Mouse (Mus musculus) lung, embryonic 14.5 days (tissue): Measurements from ENCODE around the gene Ttc28. TPM values are rescaled to one million over a fixed set of nuclear protein-coding genes. Genes with fewer than 3 reads are reported as not detected.

Source experiments
- ATAC-seq: fragments of 200-750 bp; cut with Nextera tagmentation; 2 replicates; pipeline ENCODE4 v1.8.0; 2017; ENCODE audit warnings: mild to moderate bottlenecking, moderate TSS enrichment, moderate library complexity; ENCODE audit not compliant: insufficient read depth
- DNase-seq: peaks from one replicate; pipeline ENCODE4 v3.0.0-alpha.2; 2015
- H3K27ac ChIP-seq: fragments of 300-500 bp; sonication (generic); 2 replicates; pipeline ENCODE4 v1.5.1; 2014; ENCODE audit warnings: low read depth, mild to moderate bottlenecking, moderate library complexity
- H3K27me3 ChIP-seq: fragments of 300-500 bp; sonication (generic); 2 replicates; pipeline ENCODE4 v1.6.1; 2014; ENCODE audit warnings: low read length, control low read depth; ENCODE audit not compliant: insufficient read depth
- H3K36me3 ChIP-seq: fragments of 300-500 bp; sonication (generic); 2 replicates; pipeline ENCODE4 v1.6.1; 2014; ENCODE audit warnings: control low read depth; ENCODE audit not compliant: insufficient read depth
- H3K4me1 ChIP-seq: fragments of 300-500 bp; sonication (generic); 2 replicates; pipeline ENCODE4 v1.6.1; 2014; ENCODE audit warnings: antibody characterized with exemption, control low read depth; ENCODE audit not compliant: insufficient read depth
- H3K4me2 ChIP-seq: fragments of 300-500 bp; sonication (generic); 2 replicates; pipeline ENCODE4 v1.6.1; 2014; ENCODE audit warnings: mild to moderate bottlenecking
- H3K4me3 ChIP-seq: fragments of 300-500 bp; sonication (generic); 2 replicates; pipeline ENCODE4 v1.5.1; 2014; ENCODE audit warnings: low read depth, low read length
- H3K9ac ChIP-seq: fragments of 300-500 bp; sonication (generic); 2 replicates; pipeline ENCODE4 v1.6.1; 2014
- H3K9me3 ChIP-seq: fragments of 300-500 bp; sonication (generic); 2 replicates; pipeline ENCODE4 v1.6.1; 2016; ENCODE audit warnings: low read depth, low read length, control low read depth
- CTCF ChIP-seq: IDR thresholded peaks from 2 replicates; pipeline ENCODE4 v1.5.1; 2016; ENCODE audit warnings: antibody characterized with exemption, low read depth
- WGBS: fragments of 180-500 bp; shearing (Covaris S2); extraction: QIAGEN DNeasy Blood & Tissue Kit; methylation state at CpG from one replicate; pipeline ENCODE4 v1.1.7; 2014; 5-methylcytosine and 5-hydroxymethylcytosine counted together
- polyA plus RNA-seq: library from polyadenylated mRNA; unstranded; fragments of >200 nt; fragmentation: Nextera tagmentation; extraction: Ambion mirVana; gene quantifications from 2 replicates; pipeline ENCODE4 v1.2.1, GENCODE M21; 2014

Ttc28 gene
- polyA plus RNA-seq, 1 experiment from 2014 or later: 15.2 TPM

DNA sequence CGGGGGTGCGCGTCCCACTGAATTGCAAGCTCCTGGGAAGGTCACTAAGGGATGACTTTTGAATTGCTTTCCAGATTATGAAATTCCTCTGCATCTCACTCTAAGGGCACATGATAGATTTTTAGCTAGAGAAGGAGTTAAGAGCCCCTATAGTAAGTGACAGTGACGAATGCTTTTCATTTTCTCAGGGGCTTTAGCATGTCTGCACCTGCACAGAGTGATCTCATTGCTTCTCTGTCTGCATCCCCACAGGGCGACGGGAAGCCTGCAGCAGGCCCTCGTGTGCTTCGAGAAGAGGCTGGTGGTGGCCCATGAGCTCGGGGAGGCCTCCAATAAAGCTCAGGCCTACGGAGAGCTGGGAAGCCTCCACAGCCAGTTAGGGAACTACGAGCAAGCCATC is 345.7 kb downstream of the Ttc28 start:
- Histone ChIP-seq H3K4me1 (peaks cover 26% of the 10 kb centered on the region), H3K4me2 (no peak overlapping the region), H3K27ac (no peak overlapping the region), H3K4me3 (no peak overlapping the region), H3K9ac (no peak overlapping the region), H3K36me3 (peaks cover 31% of the 10 kb centered on the region), H3K9me3 (no peaks in the 10 kb centered on the region), H3K27me3 (no peaks in the 10 kb centered on the region)
- 79% methylated on average over 11 of the region's 11 CpGs for WGBS
- TF ChIP-seq CTCF: no peak
- no peak for ATAC-seq
- DNase-seq: no peak

DNA sequence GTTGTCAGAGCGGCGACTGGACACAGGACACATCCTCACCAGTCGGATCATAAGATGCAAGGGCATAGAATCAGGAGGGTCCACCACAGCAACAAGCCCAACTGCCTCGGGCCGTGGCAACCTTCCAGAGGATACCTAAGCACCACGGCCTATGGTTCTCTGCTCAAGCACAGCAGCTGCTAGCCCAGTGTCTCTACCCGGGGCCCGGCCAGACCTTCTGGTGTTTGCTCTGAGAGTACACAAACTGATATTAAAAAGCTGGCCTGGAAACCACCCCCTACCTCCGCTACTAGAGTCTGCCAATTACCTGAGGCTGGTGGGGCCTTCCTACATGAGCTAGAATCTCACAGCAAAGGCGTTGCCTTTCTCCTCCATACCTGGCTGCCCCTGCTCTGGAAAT is 346.9 kb downstream of the Ttc28 start:
- H3K27ac ChIP-seq: no peak overlapping the region; the same call in 1 of the 2 replicates
- ATAC-seq: no peak
- peaks cover 26% of the 10 kb centered on the region for H3K4me1 ChIP-seq

DNA sequence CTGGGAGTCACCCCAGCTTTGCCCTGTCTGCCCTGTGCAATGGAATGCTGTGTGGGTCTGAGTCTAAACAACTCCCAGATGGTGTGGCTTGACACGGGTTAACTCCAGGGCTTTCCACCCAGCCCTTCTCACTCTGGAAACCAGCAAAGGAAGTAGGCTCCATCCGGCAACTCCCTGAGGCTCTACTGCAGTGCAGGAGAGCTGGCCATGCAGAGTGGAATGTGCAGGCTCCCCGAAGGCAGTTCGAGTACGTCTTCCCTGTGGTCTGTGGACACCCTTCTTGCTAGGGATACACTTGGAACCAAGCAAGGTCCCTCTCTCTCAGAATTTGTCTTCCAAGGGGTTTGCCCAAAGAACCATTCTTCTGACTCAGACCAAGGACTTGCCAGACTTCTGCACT is 348.2 kb downstream of the Ttc28 start:
- no peak for TF ChIP-seq CTCF
- DNase-seq (peak; percentile 69), ATAC-seq (peak; percentile 41)
- Histone ChIP-seq H3K27me3 (no peaks in the 10 kb centered on the region), H3K36me3 (peaks cover 49% of the 10 kb centered on the region), H3K9ac (no peak overlapping the region), H3K9me3 (no peaks in the 10 kb centered on the region), H3K4me2 (0 out of 2 replicates have a peak overlapping the region, but pooled peaks have one; percentile 31), H3K4me3 (no peak overlapping the region), H3K4me1 (peaks cover 26% of the 10 kb centered on the region), H3K27ac (peak overlapping the region; percentile 83)
- 28% methylated on average over 5 of the region's 5 CpGs for WGBS

More for the DNA sequence above, 346.9 kb downstream of the Ttc28 start:
- no peak overlapping the region for H3K4me2 ChIP-seq
- no peak overlapping the region for H3K9ac ChIP-seq
- DNase-seq: no peak
- H3K27me3 ChIP-seq: no peaks in the 10 kb centered on the region
- WGBS: 75% methylated on average over 10 of the region's 10 CpGs
- no peak for TF ChIP-seq CTCF
- H3K36me3 ChIP-seq: peaks cover 36% of the 10 kb centered on the region
- no peak overlapping the region for H3K4me3 ChIP-seq
- H3K9me3 ChIP-seq: no peaks in the 10 kb centered on the region

DNA sequence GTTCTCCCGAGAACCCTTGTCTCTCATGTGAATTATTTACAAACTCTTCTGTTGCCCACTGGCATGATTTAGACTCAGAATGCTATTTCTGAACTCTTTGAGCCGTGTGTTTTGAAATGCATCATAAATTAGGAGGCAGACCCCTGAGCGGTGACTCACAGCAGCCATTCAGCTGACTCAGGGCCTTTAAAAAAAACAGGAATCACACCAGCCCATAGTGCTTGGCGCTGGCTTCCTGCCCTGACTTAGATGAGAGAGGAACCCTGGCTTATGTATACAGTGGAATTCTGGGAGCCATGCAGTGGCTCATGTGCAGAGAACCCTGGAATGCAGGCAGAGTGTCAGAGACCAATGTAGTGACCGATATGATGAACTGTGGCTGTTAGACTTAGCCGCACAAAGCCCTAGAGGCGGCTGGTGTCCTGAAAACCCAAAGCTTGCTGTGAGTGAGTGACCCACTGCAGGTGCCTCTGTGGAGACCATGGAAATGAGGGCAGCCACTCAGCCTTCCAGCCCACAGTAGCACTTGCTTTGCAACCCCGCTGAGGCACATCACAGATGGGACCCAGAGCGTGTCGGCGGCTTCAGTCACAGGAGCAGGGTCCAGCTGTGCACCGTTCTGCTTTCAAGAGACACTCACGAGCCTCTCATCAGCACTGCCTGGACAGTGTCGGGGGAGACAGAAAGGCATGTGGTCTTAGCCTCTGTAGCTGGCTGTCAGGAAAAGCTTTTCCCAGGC is 348.9 kb downstream of the Ttc28 start:
- 0 out of 2 replicates have a peak overlapping the region, but pooled peaks have one; percentile 31 for H3K4me2 ChIP-seq
- peaks cover 44% of the 10 kb centered on the region for H3K36me3 ChIP-seq

DNA sequence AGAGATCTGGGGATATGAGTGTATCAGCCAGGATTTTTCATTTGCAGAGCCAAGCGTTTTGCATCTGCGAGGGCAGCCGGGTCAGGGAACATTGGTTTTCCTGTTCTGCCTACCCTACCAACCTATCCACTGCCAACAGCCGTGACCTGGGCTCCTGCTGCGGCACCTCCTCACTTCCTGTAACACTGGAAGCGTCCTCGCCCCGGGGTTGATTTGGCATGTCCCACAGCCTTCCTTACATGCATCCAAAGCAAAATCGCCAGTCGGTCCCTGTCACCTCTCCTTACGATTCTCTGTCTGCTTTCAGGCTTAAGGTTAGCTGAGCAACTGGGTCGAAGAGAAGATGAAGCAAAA is 349.4 kb downstream of the Ttc28 start:
- H3K27ac ChIP-seq: peak overlapping the region; percentile 83; the same call in 1 of the 2 replicates
- no peaks in the 10 kb centered on the region for H3K27me3 ChIP-seq
- H3K4me2 ChIP-seq: no peak overlapping the region
- H3K4me1 ChIP-seq: peaks cover 29% of the 10 kb centered on the region
- no peaks in the 10 kb centered on the region for H3K9me3 ChIP-seq
- ATAC-seq (no peak), DNase-seq (no peak)
- peaks cover 38% of the 10 kb centered on the region for H3K36me3 ChIP-seq
- H3K4me3 ChIP-seq: no peak overlapping the region
- 63% methylated on average over 12 of the region's 12 CpGs for WGBS
- TF ChIP-seq CTCF: no peak
- no peak overlapping the region for H3K9ac ChIP-seq

More for the DNA sequence above, 348.9 kb downstream of the Ttc28 start:
- peak; percentile 83 for ATAC-seq
- Histone ChIP-seq H3K9ac (no peak overlapping the region), H3K4me1 (peaks cover 29% of the 10 kb centered on the region), H3K27ac (peak overlapping the region; percentile 83), H3K27me3 (no peaks in the 10 kb centered on the region), H3K9me3 (no peaks in the 10 kb centered on the region), H3K4me3 (no peak overlapping the region)
- peak; percentile 91 for DNase-seq
- WGBS: 23% methylated on average over 14 of the region's 14 CpGs
- no peak for TF ChIP-seq CTCF

DNA sequence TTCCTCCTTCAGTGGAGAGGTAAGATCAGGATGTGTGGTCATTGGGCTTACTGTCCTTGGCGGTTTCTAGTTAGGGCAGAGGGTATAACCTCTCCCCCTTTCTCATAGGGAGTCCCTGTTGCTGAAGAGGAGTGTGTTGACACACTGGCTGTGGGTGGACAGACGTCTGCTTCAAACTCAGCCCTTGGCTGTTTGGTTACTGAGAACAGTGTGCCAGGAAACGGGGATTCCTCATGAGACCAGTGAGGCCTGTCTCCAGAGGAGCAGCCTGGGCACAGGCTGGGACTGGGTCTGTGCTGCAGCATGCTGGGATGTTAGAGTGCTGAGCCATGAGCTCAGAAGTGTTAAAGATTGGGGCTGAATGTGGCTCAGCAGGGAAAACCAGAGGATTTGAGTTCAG is 350.1 kb downstream of the Ttc28 start:
- no peaks in the 10 kb centered on the region for H3K9me3 ChIP-seq
- H3K9ac ChIP-seq: no peak overlapping the region
- H3K27me3 ChIP-seq: no peaks in the 10 kb centered on the region
- 40% methylated on average over 3 of the region's 3 CpGs for WGBS
- DNase-seq: no peak
- no peak overlapping the region for H3K4me2 ChIP-seq
- peaks cover 32% of the 10 kb centered on the region; the same call in 1 of the 2 replicates for H3K36me3 ChIP-seq
- peak overlapping the region; percentile 8; the same call in 1 of the 2 replicates for H3K27ac ChIP-seq
- TF ChIP-seq CTCF: no peak
- peaks cover 29% of the 10 kb centered on the region for H3K4me1 ChIP-seq
- H3K4me3 ChIP-seq: no peak overlapping the region
- no peak for ATAC-seq

DNA sequence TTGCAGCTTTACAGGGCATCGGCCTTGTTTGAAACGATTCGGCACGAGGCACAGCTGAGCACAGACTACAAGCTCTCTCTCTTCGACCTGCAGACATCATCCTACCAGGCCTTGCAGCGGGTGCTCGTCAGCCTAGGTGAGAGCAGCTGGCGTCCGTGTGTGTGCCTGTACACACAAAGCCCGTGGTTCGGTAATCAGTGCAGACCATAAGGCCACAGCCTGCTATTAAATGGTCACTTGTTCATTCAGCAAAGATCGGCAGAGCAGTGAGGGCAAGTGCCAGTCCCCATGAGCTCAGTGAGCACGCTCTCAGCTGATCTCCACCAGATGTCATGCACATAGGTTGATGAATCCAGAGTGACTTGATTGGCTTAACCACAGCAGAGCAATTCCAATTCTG is 351.4 kb downstream of the Ttc28 start:
- Histone ChIP-seq H3K4me2 (no peak overlapping the region), H3K9me3 (no peaks in the 10 kb centered on the region), H3K4me3 (no peak overlapping the region), H3K9ac (no peak overlapping the region), H3K27ac (no peak overlapping the region), H3K4me1 (peaks cover 33% of the 10 kb centered on the region), H3K36me3 (peaks cover 30% of the 10 kb centered on the region; the same call in 1 of the 2 replicates), H3K27me3 (no peaks in the 10 kb centered on the region)
- ATAC-seq: no peak
- WGBS: 83% methylated on average over 13 of the region's 13 CpGs
- TF ChIP-seq CTCF: no peak
- no peak for DNase-seq
